Mouse (Mus musculus) liver, embryonic 11.5 days (tissue): ENCODE results near the gene Olfr1232. TPM values are rescaled to one million over a fixed set of nuclear protein-coding genes. Genes with fewer than 3 reads are reported as not detected.

ENCODE experiments used
- ATAC-seq: fragments of 200-750 bp; cut with Nextera tagmentation; replicated peaks from 2 replicates; pipeline ENCODE4 v1.8.0; 2017; ENCODE audit warnings: moderate number of reproducible peaks, mild to moderate bottlenecking, moderate TSS enrichment, moderate library complexity; ENCODE audit not compliant: low FRiP score
- DNase-seq: peaks from one replicate; pipeline ENCODE4 v3.0.0-alpha.2; 2017; ENCODE audit warnings: low spot score
- H3K27ac ChIP-seq: fragments of 300-500 bp; sonication (generic); 2 replicates; pipeline ENCODE4 v1.5.1; 2014; ENCODE audit warnings: mild to moderate bottlenecking, low read depth, low read length, control low read depth
- H3K27me3 ChIP-seq: fragments of 300-500 bp; sonication (generic); replicated peaks from 2 replicates; pipeline ENCODE4 v1.6.1; 2014; ENCODE audit warnings: low read length, mixed read lengths; ENCODE audit not compliant: control insufficient read depth, insufficient read depth
- H3K36me3 ChIP-seq: fragments of 300-500 bp; sonication (generic); 2 replicates; pipeline ENCODE4 v1.6.1; 2014; ENCODE audit warnings: mild to moderate bottlenecking, low read length, moderate library complexity, mixed read lengths; ENCODE audit not compliant: control insufficient read depth, insufficient read depth
- H3K4me1 ChIP-seq: fragments of 300-500 bp; sonication (generic); replicated peaks from 2 replicates; pipeline ENCODE4 v1.6.1; 2014; ENCODE audit warnings: low read length, mixed read lengths; ENCODE audit not compliant: control insufficient read depth, insufficient read depth
- H3K4me2 ChIP-seq: fragments of 300-500 bp; sonication (generic); 2 replicates; pipeline ENCODE4 v1.6.1; 2014; ENCODE audit warnings: mild to moderate bottlenecking, control low read depth, moderate library complexity
- H3K4me3 ChIP-seq: fragments of 300-500 bp; sonication (generic); 2 replicates; pipeline ENCODE4 v1.5.1; 2014; ENCODE audit warnings: low read depth, low read length, control low read depth
- H3K9ac ChIP-seq: fragments of 300-500 bp; sonication (generic); 2 replicates; pipeline ENCODE4 v1.6.1; 2014; ENCODE audit warnings: low read depth, low read length, control low read depth
- H3K9me3 ChIP-seq: fragments of 300-500 bp; sonication (generic); 2 replicates; pipeline ENCODE4 v1.6.1; 2016; ENCODE audit warnings: low read length, inconsistent platforms, mixed read lengths; ENCODE audit not compliant: control insufficient read depth
- WGBS: fragments of 180-500 bp; shearing (Covaris S2); extraction: QIAGEN DNeasy Blood & Tissue Kit; methylation state at CpG from one replicate; pipeline ENCODE4 v1.1.7; 2014; 5-methylcytosine and 5-hydroxymethylcytosine counted together
- polyA plus RNA-seq: library from polyadenylated mRNA; unstranded; fragments of >200 nt; fragmentation: Nextera tagmentation; extraction: Ambion mirVana; gene quantifications from 2 replicates; pipeline ENCODE4 v1.2.1, GENCODE M21; 2014

Gene Olfr1232
- polyA plus RNA-seq = not detected in 2 replicates

DNA sequence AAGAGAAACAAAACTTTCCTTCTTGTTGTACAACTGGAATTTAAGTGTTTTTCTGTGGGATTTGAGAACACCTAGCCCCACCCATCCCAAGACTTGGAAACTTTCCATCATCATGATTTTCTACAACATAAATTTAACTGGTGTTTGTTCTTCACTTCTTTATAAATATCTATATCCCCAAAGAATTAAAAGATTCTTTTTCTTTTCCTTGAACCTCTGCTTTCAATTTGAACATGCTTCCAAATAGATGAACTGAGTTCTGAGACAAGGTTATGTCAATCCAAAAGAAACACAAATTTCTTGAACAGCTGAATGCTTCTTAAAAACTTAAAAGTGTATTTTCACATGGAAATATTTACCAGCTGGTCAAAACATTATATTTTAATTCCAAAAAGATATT, at the start of gene Olfr1232:
Olfr1232 (minus strand) TSS at position 101 of the 400 bp plus-strand sequence.
- H3K9ac ChIP-seq = no peak within 1 kb of the TSS
- no peaks in the 10 kb centered on the region for H3K9me3 ChIP-seq
- no peaks in the 10 kb centered on the region for H3K4me1 ChIP-seq
- H3K4me2 ChIP-seq = no peak within 1 kb of the TSS
- ATAC-seq (no peak), DNase-seq (no peak)
- H3K4me3 ChIP-seq = no peak within 1 kb of the TSS
- H3K27me3 ChIP-seq = no peaks in the 10 kb centered on the region
- H3K36me3 ChIP-seq = no peaks in the 10 kb centered on the region
- no peak within 1 kb of the TSS for H3K27ac ChIP-seq

DNA sequence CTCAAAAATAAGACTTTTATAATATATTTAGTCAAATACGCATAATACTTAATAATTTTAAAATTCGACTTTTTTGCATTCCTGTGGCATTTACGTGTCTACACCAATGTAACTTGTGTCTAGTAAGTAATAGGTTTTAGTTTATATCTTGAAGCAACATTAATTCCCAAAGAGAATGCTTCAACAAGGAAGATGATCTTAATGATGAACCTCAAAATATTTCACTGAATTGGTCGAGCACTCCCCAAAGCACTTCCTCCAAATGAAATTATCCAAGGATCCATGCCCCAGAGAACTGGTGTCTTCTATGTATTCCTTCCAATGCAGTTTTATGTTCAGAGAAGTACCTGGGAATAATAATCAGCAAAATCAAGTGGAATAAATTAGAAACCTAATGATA, 35.3 kb upstream of the Olfr1232 start, which contains the start of gene Olfr1234:
Olfr1234 (minus strand) TSS at position 101 of the 400 bp plus-strand sequence.
- H3K9me3 ChIP-seq = no peaks in the 10 kb centered on the region
- H3K4me2 ChIP-seq = no peak within 1 kb of the TSS
- no peak for ATAC-seq
- no peak within 1 kb of the TSS for H3K9ac ChIP-seq
- H3K36me3 ChIP-seq = no peaks in the 10 kb centered on the region
- 80% methylated on average over 4 of the region's 4 CpGs for WGBS
- no peaks in the 10 kb centered on the region for H3K4me1 ChIP-seq
- no peak for DNase-seq
- H3K27me3 ChIP-seq = no peaks in the 10 kb centered on the region
- no peak within 1 kb of the TSS for H3K27ac ChIP-seq
- H3K4me3 ChIP-seq = no peak within 1 kb of the TSS

DNA sequence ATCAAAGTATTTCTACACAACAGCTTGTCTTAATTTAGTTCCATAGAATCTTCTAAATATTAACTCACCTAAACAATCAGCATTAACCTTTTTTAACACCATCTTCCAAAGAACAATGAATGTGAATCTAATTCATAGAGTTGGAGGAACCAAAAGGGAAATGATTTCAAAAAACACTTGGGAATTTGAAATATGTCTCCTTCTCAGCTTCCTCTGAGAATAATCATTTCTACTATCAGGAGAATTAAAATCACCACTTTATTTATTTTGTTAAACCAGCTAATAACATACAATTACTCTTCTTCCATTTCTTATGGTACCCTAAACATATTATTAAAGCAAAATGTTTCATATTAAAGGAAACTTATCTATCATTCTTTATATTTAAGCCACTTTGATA, 12.8 kb upstream of the Olfr1232 start, which contains the start of gene Olfr1233:
Olfr1233 (minus strand) TSS at position 101 of the 400 bp plus-strand sequence.
- Histone ChIP-seq H3K9ac (no peak within 1 kb of the TSS), H3K4me2 (no peak within 1 kb of the TSS), H3K27me3 (no peaks in the 10 kb centered on the region), H3K9me3 (peaks cover 3% of the 10 kb centered on the region; the same call in 1 of the 2 replicates), H3K4me1 (no peaks in the 10 kb centered on the region), H3K36me3 (no peaks in the 10 kb centered on the region), H3K4me3 (no peak within 1 kb of the TSS), H3K27ac (no peak within 1 kb of the TSS)
- no peak for DNase-seq
- no peak for ATAC-seq

DNA sequence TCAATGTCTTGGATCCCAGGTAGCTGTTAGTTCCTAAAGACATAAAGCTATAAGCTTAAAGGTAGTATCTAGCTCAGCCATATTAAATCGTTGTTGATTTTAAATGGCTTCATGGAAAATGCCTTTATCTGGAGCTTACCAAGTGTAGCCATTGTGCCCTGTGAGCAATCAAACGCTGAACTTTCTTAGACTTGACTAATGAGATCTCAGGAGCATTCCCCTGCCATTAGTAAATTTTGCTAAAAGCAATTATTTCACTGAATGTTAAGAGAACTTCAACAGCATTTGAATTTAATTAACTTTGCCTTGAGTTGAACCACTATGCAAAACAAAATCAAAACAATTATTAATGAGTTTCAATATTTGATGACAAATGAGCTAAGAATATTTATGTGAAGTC, 22.5 kb downstream of the Olfr1232 start, which contains the start of gene Olfr1231:
Olfr1231 (minus strand) TSS at position 101 of the 400 bp plus-strand sequence.
- no peak for ATAC-seq
- WGBS = 65% methylated on average over 2 of the region's 2 CpGs

DNA sequence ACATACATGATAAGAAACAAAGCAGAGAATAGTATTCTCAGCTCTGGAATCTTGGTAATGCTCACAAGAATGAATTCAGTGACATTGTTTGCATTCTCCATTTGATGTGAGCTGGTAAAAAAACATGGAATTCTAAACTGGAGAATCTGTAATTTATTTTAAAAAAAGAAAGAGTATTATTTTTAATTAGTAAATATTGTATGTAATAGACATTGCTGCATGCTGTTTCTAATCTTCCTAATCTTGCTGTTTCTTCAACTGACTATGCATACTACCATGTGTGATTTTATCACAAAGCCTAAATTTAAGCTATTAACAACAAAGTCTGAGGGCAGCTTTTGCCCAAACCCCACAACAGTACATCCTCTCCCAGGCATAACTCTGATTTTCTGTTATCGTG, 32.3 kb downstream of the Olfr1232 start, which contains the start of gene Olfr1230:
Olfr1230 (minus strand) TSS at position 101 of the 400 bp plus-strand sequence.
- Histone ChIP-seq H3K4me3 (no peak within 1 kb of the TSS), H3K9me3 (no peaks in the 10 kb centered on the region), H3K4me2 (no peak within 1 kb of the TSS), H3K27ac (no peak within 1 kb of the TSS), H3K27me3 (no peaks in the 10 kb centered on the region), H3K9ac (no peak within 1 kb of the TSS), H3K36me3 (no peaks in the 10 kb centered on the region), H3K4me1 (no peaks in the 10 kb centered on the region)
- no peak for DNase-seq
- WGBS = 77% methylated on average over 1 of the region's 1 CpGs
- no peak for ATAC-seq

More for the DNA sequence above, 22.5 kb downstream of the Olfr1232 start, which contains the start of gene Olfr1231:
- no peaks in the 10 kb centered on the region for H3K4me1 ChIP-seq
- no peaks in the 10 kb centered on the region for H3K27me3 ChIP-seq
- H3K36me3 ChIP-seq = no peaks in the 10 kb centered on the region
- H3K27ac ChIP-seq = no peak within 1 kb of the TSS
- no peaks in the 10 kb centered on the region for H3K9me3 ChIP-seq
- no peak within 1 kb of the TSS for H3K4me3 ChIP-seq
- no peak within 1 kb of the TSS for H3K9ac ChIP-seq
- DNase-seq = no peak
- H3K4me2 ChIP-seq = no peak within 1 kb of the TSS

DNA sequence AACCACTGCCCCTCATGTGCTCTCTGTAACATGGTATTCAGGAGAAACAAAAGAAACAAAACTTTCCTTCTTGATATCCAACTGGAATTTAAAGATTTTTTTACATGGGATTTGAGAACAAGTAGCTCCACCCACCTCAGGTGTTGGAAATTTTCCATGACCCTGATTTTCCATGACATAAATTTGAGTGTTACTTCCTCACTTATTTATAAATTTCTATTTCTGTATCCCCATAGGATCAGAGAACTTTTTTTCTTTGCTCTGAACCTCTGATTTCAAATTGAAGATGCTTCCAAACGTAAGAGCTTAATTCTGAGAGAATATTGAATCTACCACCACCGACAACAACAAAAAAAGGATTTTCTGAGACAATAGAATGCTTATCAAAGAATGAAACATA, 41.6 kb downstream of the Olfr1232 start, which contains the start of gene Olfr1229:
Olfr1229 (minus strand) TSS at position 101 of the 400 bp plus-strand sequence.
- ATAC-seq (no peak), DNase-seq (no peak)
- Histone ChIP-seq H3K4me3 (no peak within 1 kb of the TSS), H3K36me3 (no peaks in the 10 kb centered on the region), H3K9ac (no peak within 1 kb of the TSS), H3K4me2 (no peak within 1 kb of the TSS), H3K27me3 (no peaks in the 10 kb centered on the region), H3K4me1 (no peaks in the 10 kb centered on the region), H3K27ac (no peak within 1 kb of the TSS), H3K9me3 (no peaks in the 10 kb centered on the region)
- 76% methylated on average over 2 of the region's 2 CpGs for WGBS

Other genes starting within 250 kb of the Olfr1232 start
- gene Olfr1219, start 246.2 kb downstream of the Olfr1232 start, polyA plus RNA-seq = not detected in 2 replicates
- gene Olfr1220, start 222.8 kb downstream of the Olfr1232 start, polyA plus RNA-seq = not detected in 2 replicates
- gene Olfr1221, start 212.4 kb downstream of the Olfr1232 start, polyA plus RNA-seq = not detected in 2 replicates
- gene Olfr1222, start 196.6 kb downstream of the Olfr1232 start, polyA plus RNA-seq = not detected in 2 replicates
- gene Olfr1223, start 178.1 kb downstream of the Olfr1232 start, polyA plus RNA-seq = not detected in 2 replicates
- gene Olfr1224-ps1, start 165.6 kb downstream of the Olfr1232 start, polyA plus RNA-seq = not detected in 2 replicates
- gene Olfr1225, start 155.0 kb downstream of the Olfr1232 start, polyA plus RNA-seq = not detected in 2 replicates
- not detected in 2 replicates for gene Olfr1226, start 129.6 kb downstream of the Olfr1232 start, polyA plus RNA-seq
- not detected in 2 replicates for gene Olfr1228, start 75.6 kb downstream of the Olfr1232 start, polyA plus RNA-seq
- not detected in 2 replicates for gene Olfr1229, start 41.7 kb downstream of the Olfr1232 start, polyA plus RNA-seq
- gene Olfr1230, start 32.4 kb downstream of the Olfr1232 start, polyA plus RNA-seq = not detected in 2 replicates
- gene Olfr1231, start 22.6 kb downstream of the Olfr1232 start, polyA plus RNA-seq = not detected in 2 replicates
- not detected in 2 replicates for gene Olfr1233, start 12.7 kb upstream of the Olfr1232 start, polyA plus RNA-seq
- not detected in 2 replicates for gene Olfr1234, start 35.2 kb upstream of the Olfr1232 start, polyA plus RNA-seq
- gene Olfr1238, start 80.0 kb upstream of the Olfr1232 start, polyA plus RNA-seq = not detected in 2 replicates
- gene Olfr1239, start 90.7 kb upstream of the Olfr1232 start, polyA plus RNA-seq = not detected in 2 replicates
- gene Olfr1240, start 113.3 kb upstream of the Olfr1232 start, polyA plus RNA-seq = not detected in 2 replicates
- not detected in 2 replicates for gene Olfr1241, start 157.5 kb upstream of the Olfr1232 start, polyA plus RNA-seq
- gene Olfr1242, start 168.7 kb upstream of the Olfr1232 start, polyA plus RNA-seq = not detected in 2 replicates
- gene Olfr1243, start 201.8 kb upstream of the Olfr1232 start, polyA plus RNA-seq = not detected in 2 replicates
- not detected in 2 replicates for gene Olfr1245, start 248.8 kb upstream of the Olfr1232 start, polyA plus RNA-seq